Mouse (Mus musculus): ENCODE results near the gene Ceacam2.

DNA sequence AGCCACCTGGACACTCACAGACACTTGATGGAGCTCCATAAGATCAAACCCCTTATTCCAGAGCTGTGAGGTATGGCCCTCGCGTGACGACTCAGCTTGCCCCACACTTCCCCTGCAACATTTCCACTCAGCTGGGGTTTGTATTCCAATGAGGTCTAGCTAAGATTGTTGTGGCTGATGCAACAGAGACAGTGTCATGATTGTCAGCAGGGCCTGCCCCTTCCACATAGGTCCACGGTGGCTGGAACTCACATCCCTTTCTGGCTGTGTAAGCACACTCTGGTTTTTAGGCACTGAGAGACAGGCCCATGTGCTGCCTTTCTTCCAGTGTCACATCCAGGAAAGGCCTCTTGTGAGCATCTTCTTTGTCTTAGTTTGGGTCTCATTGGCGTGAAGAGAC, 45.0 kb upstream of the Ceacam2 start:
- no peak for TF ChIP-seq CTCF (IDR thresholded peaks at IDR 0.05)
- TF ChIP-seq POLR2A (IDR thresholded peaks at IDR 0.05; ENCODE audit: insufficient read depth, low read depth, low read length): no peak
- no peak for TF ChIP-seq EP300 (IDR thresholded peaks at IDR 0.05; ENCODE audit: insufficient read depth, low read depth, low read length)

Measured in heart, adult 2 months (tissue).